8 mouse cellular contexts compared by ENCODE assay signal in the genomic region with DNA sequence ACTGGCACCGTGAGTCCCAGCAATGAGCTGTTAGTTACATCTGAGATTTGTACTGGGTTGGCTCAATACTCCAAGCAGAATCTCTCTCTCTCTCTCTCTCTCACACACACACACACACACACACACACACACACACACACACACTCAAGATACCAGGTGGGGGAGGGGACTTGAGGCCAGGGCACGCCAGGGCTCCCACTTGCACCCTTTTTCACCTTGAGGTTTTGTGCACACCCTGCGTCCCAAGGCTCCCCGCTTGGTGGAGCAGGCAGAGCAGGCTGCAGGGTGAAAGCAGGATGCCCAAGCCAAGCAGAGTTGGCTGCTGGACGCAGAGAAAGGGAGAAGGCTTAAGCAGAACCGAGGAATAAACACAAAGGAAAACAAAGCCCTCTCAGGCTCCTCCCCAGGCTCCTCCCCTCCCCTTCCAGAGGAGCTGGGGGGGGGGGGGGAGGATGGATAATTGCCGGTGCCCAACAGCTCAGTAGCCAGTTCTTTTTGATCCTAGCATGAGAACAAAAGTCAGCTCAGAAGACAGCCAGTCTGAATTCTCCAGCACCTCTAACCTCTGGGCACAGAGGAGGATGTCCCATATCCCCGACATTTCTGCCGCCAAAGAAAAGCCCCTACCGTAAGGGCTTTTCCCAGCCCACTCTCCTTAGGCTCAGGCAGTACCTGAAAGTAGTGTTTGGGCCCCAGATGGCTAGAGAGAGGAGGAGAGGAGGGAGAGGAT. TPM values are rescaled to one million over a fixed set of nuclear protein-coding genes. Genes with fewer than 3 reads are reported as not detected.
DNase-seq lines count a peak whose midpoint lies in the region; ATAC-seq and TF ChIP-seq lines count a peak whose summit lies in the region.

No protein-coding gene starts in this region.

- TF ChIP-seq CTCF in E14TG2a.4 (conservative IDR thresholded peaks at IDR 0.05; ENCODE audit: low read length), result no peak

- peak overlapping the region; percentile 63 for H3K4me2 ChIP-seq in forebrain, embryonic 13.5 days

- H3K27ac ChIP-seq in forebrain, embryonic 13.5 days, result peak overlapping the region; percentile 95
- peak overlapping the region; percentile 98 for H3K27ac ChIP-seq in midbrain, embryonic 10.5 days (replicated peaks)

- peaks cover 25% of the 10 kb centered on the region for H3K27me3 ChIP-seq in E14TG2a.4 (ENCODE audit: insufficient read depth, low read length)
- H3K27me3 ChIP-seq in forebrain, embryonic 13.5 days, result no peaks in the 10 kb centered on the region
- H3K27me3 ChIP-seq in midbrain, embryonic 10.5 days (ENCODE audit: low read depth, poor library complexity, severe bottlenecking), result no peaks in the 10 kb centered on the region

- peak overlapping the region; percentile 74 for H3K9ac ChIP-seq in forebrain, embryonic 13.5 days

- H3K9me3 ChIP-seq in E14TG2a.4 (ENCODE audit: low read length), result no peaks in the 10 kb centered on the region
- H3K9me3 ChIP-seq in forebrain, embryonic 13.5 days (replicated peaks), result no peaks in the 10 kb centered on the region
- H3K9me3 ChIP-seq in midbrain, embryonic 10.5 days (replicated peaks), result no peaks in the 10 kb centered on the region

- H3K4me1 ChIP-seq in E14TG2a.4 (replicated peaks; ENCODE audit: low read depth, low read length), result peaks cover 26% of the 10 kb centered on the region
- H3K4me1 ChIP-seq in forebrain, embryonic 13.5 days, result peaks cover 38% of the 10 kb centered on the region
- H3K4me1 ChIP-seq in midbrain, embryonic 10.5 days, result peaks cover 37% of the 10 kb centered on the region

- peak overlapping the region; percentile 43 for H3K4me3 ChIP-seq in E14TG2a.4 (replicated peaks; ENCODE audit: low read length)
- peak overlapping the region; percentile 35 for H3K4me3 ChIP-seq in forebrain, embryonic 13.5 days
- peak overlapping the region; percentile 53 for H3K4me3 ChIP-seq in midbrain, embryonic 10.5 days

- peak; percentile 86 for ATAC-seq in forebrain, embryonic 13.5 days

- WGBS in forebrain, embryonic 13.5 days, result 0% methylated on average over 10 of the region's 10 CpGs
- 1% methylated on average over 10 of the region's 10 CpGs for WGBS in midbrain, embryonic 10.5 days

- no peaks in the 10 kb centered on the region for H3K36me3 ChIP-seq in E14TG2a.4 (ENCODE audit: insufficient read depth, low read length)
- no peaks in the 10 kb centered on the region for H3K36me3 ChIP-seq in forebrain, embryonic 13.5 days (ENCODE audit: poor library complexity, severe bottlenecking)
- peaks cover 28% of the 10 kb centered on the region; the same call in 1 of the 2 replicates for H3K36me3 ChIP-seq in midbrain, embryonic 10.5 days

- peak; percentile 48 for DNase-seq in B cell, adult 2 months
- DNase-seq in kidney, postnatal 10 days, result peak; percentile 58
- peak; percentile 80 for DNase-seq in midbrain, embryonic 10.5 days (ENCODE audit: low spot score)
- no peak for DNase-seq in right cerebral cortex, adult 2 months (ENCODE audit: low spot score in 2 of 2)
- DNase-seq in layer of hippocampus, adult 8-10 months (ENCODE audit: low spot score in 2 of 2), result no peak
- DNase-seq in frontal cortex, adult 2 months (ENCODE audit: extremely low spot score in 1 of 2, low spot score in 1 of 2), result no peak

RNA-seq across cellular contexts. Expression of gene Cfap43, which starts 9.5 kb away (rescaled TPM):
- 0.66 and 0.82 TPM in 2 replicates for polyA plus RNA-seq in forebrain, embryonic 13.5 days (2015; fragmentation: Nextera tagmentation; extraction: Ambion mirVana)
- polyA plus RNA-seq in midbrain, embryonic 10.5 days (2016; fragmentation: Nextera tagmentation; extraction: Ambion mirVana), result 0.06 and 0.09 TPM in 2 replicates
- 1 to 10 TPM in 3 of 4 experiments, under 1 TPM in 1; 0.77 to 2.8 (median 1.7) TPM for total RNA-seq in layer of hippocampus, adult 8-10 months (2022)
- 0.40 and 0.44 TPM in 2 replicates for polyA plus RNA-seq in frontal cortex, adult 2 months (2012; rRNA removed)

RNA-seq across cellular contexts. Expression of gene Itprip, which starts 9.5 kb away (rescaled TPM):
- 9.8 and 12.7 TPM in 2 replicates for polyA plus RNA-seq in forebrain, embryonic 13.5 days (2015; fragmentation: Nextera tagmentation; extraction: Ambion mirVana)
- polyA plus RNA-seq in midbrain, embryonic 10.5 days (2016; fragmentation: Nextera tagmentation; extraction: Ambion mirVana), result 21.7 and 22.9 TPM in 2 replicates
- 1 to 10 TPM; 1.3 to 2.6 (median 1.8) TPM for total RNA-seq in layer of hippocampus, adult 8-10 months (2022)
- polyA plus RNA-seq in frontal cortex, adult 2 months (2012; rRNA removed), result 0.78 and 0.86 TPM in 2 replicates

RNA-seq across cellular contexts. Expression of gene Cfap58, which starts 27.9 kb away (rescaled TPM):
- polyA plus RNA-seq in forebrain, embryonic 13.5 days (2015; fragmentation: Nextera tagmentation; extraction: Ambion mirVana), result 0.21 and 0.49 TPM in 2 replicates
- polyA plus RNA-seq in midbrain, embryonic 10.5 days (2016; fragmentation: Nextera tagmentation; extraction: Ambion mirVana), result 0.07 and 0.19 TPM in 2 replicates
- total RNA-seq in layer of hippocampus, adult 8-10 months (2022), result under 1 TPM; 0.22 to 0.61 (median 0.51) TPM
- 0.14 and 0.29 TPM in 2 replicates for polyA plus RNA-seq in frontal cortex, adult 2 months (2012; rRNA removed)

RNA-seq across cellular contexts. Expression of gene Gsto2, which starts 44.2 kb away (rescaled TPM):
- 1.2 and 1.8 TPM in 2 replicates for polyA plus RNA-seq in forebrain, embryonic 13.5 days (2015; fragmentation: Nextera tagmentation; extraction: Ambion mirVana)
- polyA plus RNA-seq in midbrain, embryonic 10.5 days (2016; fragmentation: Nextera tagmentation; extraction: Ambion mirVana), result 1.4 and 1.6 TPM in 2 replicates
- 1 to 10 TPM; 2.2 to 4.1 (median 2.9) TPM for total RNA-seq in layer of hippocampus, adult 8-10 months (2022)
- 1.8 and 2.0 TPM in 2 replicates for polyA plus RNA-seq in frontal cortex, adult 2 months (2012; rRNA removed)

RNA-seq across cellular contexts. Expression of gene Gsto1, which starts 54.8 kb away (rescaled TPM):
- 74.9 and 80.3 TPM in 2 replicates for polyA plus RNA-seq in forebrain, embryonic 13.5 days (2015; fragmentation: Nextera tagmentation; extraction: Ambion mirVana)
- 78.1 and 92.2 TPM in 2 replicates for polyA plus RNA-seq in midbrain, embryonic 10.5 days (2016; fragmentation: Nextera tagmentation; extraction: Ambion mirVana)
- total RNA-seq in layer of hippocampus, adult 8-10 months (2022), result 10 to 100 TPM; 49.8 to 60.2 (median 56.1) TPM
- 46.5 and 48.4 TPM in 2 replicates for polyA plus RNA-seq in frontal cortex, adult 2 months (2012; rRNA removed)

Comparison
In these comparisons a context has a peak if more than half of its experiments do, and no peak if none do; other contexts are left out.
1. DNase-seq: peak in B cell, adult 2 months (2 of 2), kidney, postnatal 10 days (single experiment) and midbrain, embryonic 10.5 days (single experiment); none in right cerebral cortex, adult 2 months (0 of 2), layer of hippocampus, adult 8-10 months (0 of 2) and frontal cortex, adult 2 months (0 of 2).
2. Peak in every context shown above with its lines, with median percentiles within 50 percentile points of each other: H3K4me3 ChIP-seq.